Mouse (Mus musculus) kidney, adult 9 months (tissue): ENCODE measurements at regions not wholly inside any gene's neighbourhood (a gene's known extent, or its start where the extent isn't known, plus 50 kb on each side); places are given as distances from the start of the nearest gene placed in this dataset.

Experiments
- DNase-seq: peaks from one replicate; pipeline ENCODE4 v3.0.0; 2022

GRCm38 (mm10) chr2:128374253-128374566 lies 216.8 kb upstream of the Spdye4c start:
- DNase-seq = no peak

GRCm38 (mm10) chr2:128374926-128375325 lies 216.1 kb upstream of the Spdye4c start:
- no peak for DNase-seq

GRCm38 (mm10) chr2:128375827-128376226 lies 215.2 kb upstream of the Spdye4c start:
- DNase-seq = no peak

GRCm38 (mm10) chr2:128377176-128377575 lies 213.8 kb upstream of the Spdye4c start:
- DNase-seq = no peak

GRCm38 (mm10) chr2:128377680-128378079 lies 213.3 kb upstream of the Spdye4c start:
- no peak for DNase-seq

GRCm38 (mm10) chr2:128378456-128378855 lies 212.6 kb upstream of the Spdye4c start:
- DNase-seq = no peak

- DNase-seq = no peak
These were observed 211.9 kb upstream of the Spdye4c start for GRCm38 (mm10) chr2:128379151-128379550.

- no peak for DNase-seq
These were observed 211.5 kb upstream of the Spdye4c start for GRCm38 (mm10) chr2:128379554-128379953.

- no peak for DNase-seq
These were observed 210.4 kb upstream of the Spdye4c start for GRCm38 (mm10) chr2:128380581-128380980.

- no peak for DNase-seq
These were observed 209.3 kb upstream of the Spdye4c start for GRCm38 (mm10) chr2:128381684-128382205.

GRCm38 (mm10) chr2:128382473-128382872 lies 208.5 kb upstream of the Spdye4c start:
- no peak for DNase-seq

- DNase-seq = no peak
These were observed 206.4 kb upstream of the Spdye4c start for GRCm38 (mm10) chr2:128384612-128385011.

GRCm38 (mm10) chr2:128386846-128387621 lies 204.0 kb upstream of the Spdye4c start:
- DNase-seq = peak; percentile 89

GRCm38 (mm10) chr2:128387851-128388471 lies 203.0 kb upstream of the Spdye4c start:
- DNase-seq = no peak

GRCm38 (mm10) chr2:128388883-128389470 lies 202.0 kb upstream of the Spdye4c start:
- no peak for DNase-seq

GRCm38 (mm10) chr2:128392344-128392743 lies 198.7 kb upstream of the Spdye4c start:
- no peak for DNase-seq

- DNase-seq = no peak
These were observed 197.6 kb upstream of the Spdye4c start for GRCm38 (mm10) chr2:128393401-128393800.

GRCm38 (mm10) chr2:128393921-128394320 lies 197.1 kb upstream of the Spdye4c start:
- no peak for DNase-seq

- no peak for DNase-seq
These were observed 195.6 kb upstream of the Spdye4c start for GRCm38 (mm10) chr2:128395308-128396007.

- peak; percentile 95 for DNase-seq
These were observed 195.0 kb upstream of the Spdye4c start for GRCm38 (mm10) chr2:128396008-128396346.

GRCm38 (mm10) chr2:128401359-128401758 lies 189.7 kb upstream of the Spdye4c start:
- DNase-seq = no peak

- no peak for DNase-seq
These were observed 187.7 kb upstream of the Spdye4c start for GRCm38 (mm10) chr2:128403143-128403935.

- DNase-seq = no peak
These were observed 186.6 kb upstream of the Spdye4c start for GRCm38 (mm10) chr2:128404405-128404804.
